Mouse (Mus musculus) lung, postnatal 0 days (tissue): ENCODE data around the gene 4931406P16Rik. TPM values are rescaled to one million over a fixed set of nuclear protein-coding genes. Genes with fewer than 3 reads are reported as not detected.

Experiments
- ATAC-seq: fragments of 200-750 bp; cut with Nextera tagmentation; 2 replicates; pipeline ENCODE4 v1.8.0; 2017; ENCODE audit warnings: moderate library complexity
- DNase-seq: peaks from one replicate; pipeline ENCODE4 v3.0.0-alpha.2; 2016; ENCODE audit warnings: low spot score
- H3K27ac ChIP-seq: fragments of 300-500 bp; sonication (generic); 2 replicates; pipeline ENCODE4 v1.5.1; 2014; ENCODE audit warnings: antibody characterized with exemption, mild to moderate bottlenecking, low read length, mixed read lengths
- H3K27me3 ChIP-seq: fragments of 300-500 bp; sonication (generic); replicated peaks from 2 replicates; pipeline ENCODE4 v1.6.1; 2014; ENCODE audit warnings: low read length, mixed read lengths; ENCODE audit not compliant: insufficient read depth
- H3K36me3 ChIP-seq: fragments of 300-500 bp; sonication (generic); 2 replicates; pipeline ENCODE4 v1.6.1; 2014; ENCODE audit warnings: low read length, mixed read lengths; ENCODE audit not compliant: insufficient read depth
- H3K4me1 ChIP-seq: fragments of 300-500 bp; sonication (generic); 2 replicates; pipeline ENCODE4 v1.6.1; 2014; ENCODE audit warnings: antibody characterized with exemption, low read depth, low read length, mixed read lengths; ENCODE audit not compliant: insufficient read depth
- H3K4me2 ChIP-seq: fragments of 300-500 bp; sonication (generic); replicated peaks from 2 replicates; pipeline ENCODE4 v1.6.1; 2014; ENCODE audit warnings: low read depth, mild to moderate bottlenecking, low read length, moderate library complexity, mixed read lengths
- H3K4me3 ChIP-seq: fragments of 300-500 bp; sonication (generic); 2 replicates; pipeline ENCODE4 v1.5.1; 2014; ENCODE audit warnings: low read depth, low read length
- H3K9ac ChIP-seq: fragments of 300-500 bp; sonication (generic); replicated peaks from 2 replicates; pipeline ENCODE4 v1.6.1; 2014; ENCODE audit warnings: low read depth, mild to moderate bottlenecking
- H3K9me3 ChIP-seq: fragments of 300-500 bp; sonication (generic); 2 replicates; pipeline ENCODE4 v1.6.1; 2016; ENCODE audit warnings: low read length, mixed read lengths
- CTCF ChIP-seq: IDR thresholded peaks from 2 replicates; pipeline ENCODE4 v1.5.1; 2016; ENCODE audit warnings: antibody characterized with exemption, mild to moderate bottlenecking
- EP300 ChIP-seq: IDR thresholded peaks from 2 replicates; pipeline ENCODE4 v1.6.1; 2016; ENCODE audit warnings: antibody characterized with exemption, mild to moderate bottlenecking, control low read depth
- WGBS: fragments of 180-500 bp; shearing (Covaris S2); extraction: QIAGEN DNeasy Blood & Tissue Kit; methylation state at CpG from one replicate; pipeline ENCODE4 v1.1.7; 2014; 5-methylcytosine and 5-hydroxymethylcytosine counted together
- polyA plus RNA-seq: library from polyadenylated mRNA; unstranded; fragments of >200 nt; fragmentation: Nextera tagmentation; extraction: Ambion mirVana; gene quantifications from 2 replicates; pipeline ENCODE4 v1.2.1, GENCODE M21; 2015

Gene 4931406P16Rik
- polyA plus RNA-seq, 1 experiment from 2014 or later: 57.3 TPM

DNA sequence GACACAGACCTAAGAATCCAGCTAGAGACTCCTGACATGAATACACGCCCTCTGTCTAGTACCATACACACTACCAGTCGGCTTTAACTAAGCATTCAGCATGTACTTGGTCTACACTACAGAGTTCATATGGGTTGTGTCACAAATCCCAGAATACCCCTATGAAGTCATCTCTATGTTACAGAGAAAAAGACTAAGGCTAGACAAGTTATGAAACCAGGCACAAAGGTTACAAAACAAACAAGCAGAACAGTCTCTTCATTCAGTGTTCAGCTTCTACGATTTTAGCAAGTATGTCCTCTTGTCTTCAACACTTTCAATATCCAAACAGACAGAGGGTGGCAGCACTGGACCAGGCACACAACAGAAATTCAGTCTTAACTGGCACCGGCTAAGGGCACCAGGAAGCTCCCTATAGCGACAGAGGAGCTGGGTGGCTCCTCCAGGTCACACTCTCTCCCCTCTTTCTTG, 47.4 kb downstream of the 4931406P16Rik start:
- H3K4me1 ChIP-seq: peaks cover 6% of the 10 kb centered on the region; the same call in 1 of the 2 replicates
- peak overlapping the region; percentile 72 for H3K27ac ChIP-seq
- H3K9me3 ChIP-seq: no peaks in the 10 kb centered on the region
- peak; percentile 63 for TF ChIP-seq EP300
- TF ChIP-seq CTCF: peak; percentile 90
- H3K9ac ChIP-seq: no peak overlapping the region
- WGBS: 20% methylated on average over 5 of the region's 5 CpGs
- no peaks in the 10 kb centered on the region for H3K27me3 ChIP-seq
- H3K36me3 ChIP-seq: peaks cover 5% of the 10 kb centered on the region; the same call in 1 of the 2 replicates
- ATAC-seq (peak; percentile 91), DNase-seq (peak; percentile 95)
- no peak overlapping the region for H3K4me3 ChIP-seq
- H3K4me2 ChIP-seq: no peak overlapping the region

DNA sequence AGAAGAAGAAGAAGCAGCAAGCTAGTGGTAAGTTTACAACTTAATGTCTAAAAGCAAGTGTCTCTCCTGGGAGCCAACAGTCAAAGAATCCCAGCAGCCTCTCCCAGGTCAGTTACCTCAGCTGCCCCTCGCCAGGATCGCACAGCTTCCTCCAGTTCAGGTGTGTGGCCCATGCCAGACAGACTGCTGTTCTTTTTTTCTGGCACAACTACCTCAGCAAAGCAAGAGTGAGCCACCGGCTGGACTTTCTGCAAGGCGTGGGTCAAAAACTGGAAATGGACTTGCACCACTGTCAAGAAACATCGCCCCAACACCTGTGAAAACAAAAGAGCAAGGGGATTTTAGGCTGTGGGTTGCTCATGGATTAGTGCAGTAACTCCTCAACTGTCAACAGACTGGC, 49.9 kb downstream of the 4931406P16Rik start:
- H3K27ac ChIP-seq: no peak overlapping the region
- no peak overlapping the region for H3K4me3 ChIP-seq
- WGBS: 95% methylated on average over 5 of the region's 5 CpGs
- H3K4me2 ChIP-seq: no peak overlapping the region
- no peak for ATAC-seq
- peaks cover 9% of the 10 kb centered on the region; the same call in 1 of the 2 replicates for H3K36me3 ChIP-seq
- peaks cover 6% of the 10 kb centered on the region; the same call in 1 of the 2 replicates for H3K4me1 ChIP-seq
- H3K9me3 ChIP-seq: no peaks in the 10 kb centered on the region
- no peak overlapping the region for H3K9ac ChIP-seq
- DNase-seq: no peak
- TF ChIP-seq EP300 (no peak), CTCF (no peak)
- H3K27me3 ChIP-seq: no peaks in the 10 kb centered on the region

- H3K27ac ChIP-seq: no peak overlapping the region
- no peak for DNase-seq
- H3K36me3 ChIP-seq: peaks cover 37% of the 10 kb centered on the region
- H3K4me2 ChIP-seq: no peak overlapping the region
- no peaks in the 10 kb centered on the region for H3K9me3 ChIP-seq
- no peaks in the 10 kb centered on the region for H3K27me3 ChIP-seq
- no peaks in the 10 kb centered on the region for H3K4me1 ChIP-seq
- 85% methylated on average over 1 of the region's 1 CpGs for WGBS
- no peak overlapping the region for H3K4me3 ChIP-seq
- no peak for ATAC-seq
- no peak overlapping the region for H3K9ac ChIP-seq
- TF ChIP-seq CTCF (no peak), EP300 (no peak)
Observed at GRCm38 (mm10) chr7:34258407-34258806, 54.9 kb downstream of the 4931406P16Rik start.

- DNase-seq (no peak), ATAC-seq (no peak)
- H3K9ac ChIP-seq: no peak overlapping the region
- no peak overlapping the region for H3K4me2 ChIP-seq
- no peaks in the 10 kb centered on the region for H3K27me3 ChIP-seq
- no peak for TF ChIP-seq CTCF
- TF ChIP-seq EP300: no peak
- H3K4me1 ChIP-seq: no peaks in the 10 kb centered on the region
- 70% methylated on average over 9 of the region's 9 CpGs for WGBS
- H3K4me3 ChIP-seq: no peak overlapping the region
- no peak overlapping the region for H3K27ac ChIP-seq
- H3K9me3 ChIP-seq: no peaks in the 10 kb centered on the region
- peaks cover 33% of the 10 kb centered on the region for H3K36me3 ChIP-seq
Observed at GRCm38 (mm10) chr7:34257279-34257678, 56.1 kb downstream of the 4931406P16Rik start.

GRCm38 (mm10) chr7:34255916-34256315, 57.4 kb downstream of the 4931406P16Rik start:
- DNase-seq (no peak), ATAC-seq (no peak)
- Histone ChIP-seq H3K4me2 (no peak overlapping the region), H3K9ac (no peak overlapping the region), H3K36me3 (peaks cover 32% of the 10 kb centered on the region), H3K4me3 (no peak overlapping the region), H3K9me3 (no peaks in the 10 kb centered on the region), H3K27ac (peak overlapping the region; percentile 66), H3K4me1 (no peaks in the 10 kb centered on the region), H3K27me3 (no peaks in the 10 kb centered on the region)
- TF ChIP-seq CTCF: no peak
- no peak for TF ChIP-seq EP300
- 83% methylated on average over 1 of the region's 1 CpGs for WGBS

GRCm38 (mm10) chr7:34255137-34255536, 58.2 kb downstream of the 4931406P16Rik start:
- peak; percentile 82 for ATAC-seq
- Histone ChIP-seq H3K9ac (no peak overlapping the region), H3K4me1 (no peaks in the 10 kb centered on the region), H3K9me3 (no peaks in the 10 kb centered on the region), H3K4me3 (no peak overlapping the region), H3K36me3 (peaks cover 31% of the 10 kb centered on the region), H3K27ac (peak overlapping the region; percentile 66), H3K4me2 (no peak overlapping the region), H3K27me3 (no peaks in the 10 kb centered on the region)
- 47% methylated on average over 3 of the region's 3 CpGs for WGBS
- DNase-seq: peak; percentile 48
- no peak for TF ChIP-seq CTCF
- TF ChIP-seq EP300: peak; percentile 97

DNA sequence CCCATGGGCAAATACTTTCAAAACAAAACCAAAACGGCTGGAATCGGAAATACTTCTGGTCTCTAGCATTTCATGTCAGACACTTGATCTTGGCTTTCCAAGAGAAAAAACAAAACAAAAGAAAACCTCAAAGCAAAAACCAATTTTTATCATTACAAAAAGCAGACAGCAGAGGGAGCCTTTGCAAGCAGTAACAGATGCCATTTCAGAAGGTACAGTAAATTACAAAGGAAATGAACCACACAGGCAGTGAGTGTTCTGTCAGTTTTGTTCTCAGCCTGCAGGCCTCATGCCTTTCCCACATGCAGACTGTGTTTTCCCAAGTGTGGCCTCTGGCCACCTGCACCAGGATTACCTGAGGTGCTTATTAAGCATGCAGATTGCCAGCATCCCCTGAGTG, 61.3 kb downstream of the 4931406P16Rik start:
- no peak overlapping the region for H3K27ac ChIP-seq
- H3K36me3 ChIP-seq: peaks cover 44% of the 10 kb centered on the region
- no peak for TF ChIP-seq EP300
- peak; percentile 69 for TF ChIP-seq CTCF
- 75% methylated on average over 2 of the region's 2 CpGs for WGBS
- no peaks in the 10 kb centered on the region for H3K27me3 ChIP-seq
- no peak overlapping the region for H3K4me2 ChIP-seq
- peak; percentile 70 for DNase-seq
- no peak overlapping the region for H3K9ac ChIP-seq
- H3K4me3 ChIP-seq: no peak overlapping the region
- no peaks in the 10 kb centered on the region for H3K9me3 ChIP-seq
- no peaks in the 10 kb centered on the region for H3K4me1 ChIP-seq
- ATAC-seq: no peak
